Mouse (Mus musculus) heart, postnatal 0 days (tissue): Measurements from ENCODE around the gene Nuak2.

Experiments
- CTCF ChIP-seq: IDR thresholded peaks from 2 replicates; pipeline ENCODE4 v1.5.1; 2016; ENCODE audit warnings: antibody characterized with exemption, control low read depth, low read depth
- EP300 ChIP-seq: IDR thresholded peaks from 2 replicates; pipeline ENCODE4 v1.6.1; 2016; ENCODE audit warnings: antibody characterized with exemption, low read depth

DNA sequence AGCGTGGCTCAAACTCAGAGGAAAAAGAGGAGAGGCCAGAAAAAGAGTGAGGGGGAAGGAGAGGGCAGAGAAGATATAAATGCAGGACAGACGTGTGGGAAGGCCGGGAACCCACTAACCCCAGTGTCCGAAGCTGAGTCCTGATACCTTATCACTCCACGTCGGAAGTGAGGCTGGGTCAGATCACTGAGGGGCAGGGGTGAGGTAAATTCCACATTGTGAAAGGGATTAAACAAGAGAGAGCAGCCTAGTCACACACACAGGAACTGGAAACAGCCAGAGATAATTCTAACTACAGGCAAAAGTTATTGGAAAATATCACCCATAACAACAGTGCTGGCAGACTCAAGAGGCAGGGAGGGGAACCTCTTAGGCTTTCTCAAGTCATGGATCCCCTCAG is 46.0 kb downstream of the Nuak2 start:
- TF ChIP-seq CTCF (no peak), EP300 (no peak)
